Mouse (Mus musculus): Measurements from ENCODE around the gene 4933416C03Rik.

Gene 4933416C03Rik

GRCm38 (mm10) chr10:116113867-116114474, at the start of gene 4933416C03Rik:
TSS of gene 4933416C03Rik (minus strand) at chr10:116113917.
- no peak for DNase-seq (ENCODE audit: low spot score in 2 of 2)

DNA sequence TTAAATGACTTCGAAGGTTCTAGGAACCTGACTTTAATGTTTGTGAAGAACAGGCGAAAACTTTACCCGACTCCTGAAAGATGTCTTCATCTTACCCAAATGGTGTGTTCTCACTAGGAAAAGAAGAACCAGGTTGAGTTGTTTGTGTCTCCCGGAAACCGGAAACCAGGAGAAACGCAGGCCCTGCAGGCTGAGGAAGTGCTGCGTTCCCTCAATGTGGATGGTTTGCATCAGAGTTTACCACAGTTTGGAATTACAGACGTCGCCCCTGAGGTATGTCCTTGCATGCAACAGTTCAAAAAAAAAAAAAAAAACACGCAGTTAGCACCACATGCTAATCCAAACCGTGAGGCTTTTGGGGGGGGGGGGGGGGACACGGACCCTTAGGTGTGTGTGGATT, 48.6 kb upstream of the 4933416C03Rik start:
- DNase-seq (ENCODE audit: low spot score in 2 of 2): no peak

- no peak for DNase-seq (ENCODE audit: low spot score in 2 of 2)
These were observed 43.0 kb upstream of the 4933416C03Rik start for GRCm38 (mm10) chr10:116156699-116157098.

DNA sequence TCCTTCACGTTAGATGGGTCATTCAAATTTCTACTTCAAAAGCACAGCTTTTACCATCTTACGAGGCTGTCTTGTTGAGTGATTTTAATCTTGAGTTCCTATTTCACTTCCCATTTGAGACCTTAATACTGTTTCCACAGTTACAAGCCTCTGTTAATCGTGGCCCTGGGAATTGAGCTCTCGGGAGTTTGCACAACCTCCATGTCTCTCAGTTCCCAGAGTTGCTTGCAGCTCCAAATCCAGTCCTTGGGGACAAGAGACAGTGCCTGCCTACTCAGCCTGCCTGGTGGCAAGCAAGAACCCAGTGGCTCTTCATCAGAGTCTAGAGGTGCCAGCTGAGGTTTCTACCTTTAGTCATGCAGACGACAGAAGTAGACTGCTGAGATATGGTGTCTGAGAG, 41.0 kb upstream of the 4933416C03Rik start:
- no peak for DNase-seq (ENCODE audit: low spot score in 2 of 2)

GRCm38 (mm10) chr10:116146091-116146490, 32.4 kb upstream of the 4933416C03Rik start:
- DNase-seq (ENCODE audit: low spot score in 2 of 2): no peak

GRCm38 (mm10) chr10:116143684-116144083, 30.0 kb upstream of the 4933416C03Rik start:
- DNase-seq (ENCODE audit: low spot score in 2 of 2): no peak

DNA sequence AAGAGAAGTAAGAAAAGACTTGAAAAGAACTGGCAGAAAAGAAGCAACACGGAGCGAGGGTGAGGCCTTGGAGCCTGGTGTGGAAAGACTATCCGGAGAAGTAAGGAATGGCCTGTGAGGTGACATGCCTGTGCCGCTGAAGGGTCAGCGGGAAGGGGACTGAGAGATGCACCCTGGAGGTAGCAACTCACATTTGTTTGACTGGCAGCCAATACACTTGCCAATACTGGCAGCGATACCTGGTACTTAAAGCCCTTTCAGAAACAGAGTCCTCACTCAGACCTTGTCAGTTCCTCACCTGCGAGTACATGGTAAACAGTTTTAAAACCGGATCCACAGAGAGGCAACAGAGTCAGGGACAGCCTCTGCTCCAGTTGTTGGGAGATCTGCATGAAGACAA, 26.5 kb upstream of the 4933416C03Rik start:
- DNase-seq (ENCODE audit: low spot score in 2 of 2): no peak

DNA sequence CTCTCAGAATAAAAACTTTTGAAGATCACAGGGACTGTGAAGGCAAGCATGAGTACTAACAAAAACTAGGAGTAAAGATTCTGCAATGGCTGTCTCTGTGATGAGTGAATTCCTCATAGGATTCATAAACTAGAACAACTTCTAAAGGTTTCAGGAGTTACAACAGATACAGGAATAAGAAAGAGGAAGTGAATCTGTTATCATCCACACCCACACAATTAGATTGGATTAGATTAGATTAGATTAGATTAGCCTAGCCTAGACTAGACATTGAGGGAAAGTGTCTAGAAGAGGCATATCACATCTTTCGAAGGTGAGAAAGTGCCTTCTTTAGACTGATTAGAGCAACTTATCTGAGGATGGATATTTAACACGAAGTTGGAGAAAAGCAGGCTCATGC, 21.5 kb upstream of the 4933416C03Rik start:
- DNase-seq (ENCODE audit: low spot score in 2 of 2): no peak

DNA sequence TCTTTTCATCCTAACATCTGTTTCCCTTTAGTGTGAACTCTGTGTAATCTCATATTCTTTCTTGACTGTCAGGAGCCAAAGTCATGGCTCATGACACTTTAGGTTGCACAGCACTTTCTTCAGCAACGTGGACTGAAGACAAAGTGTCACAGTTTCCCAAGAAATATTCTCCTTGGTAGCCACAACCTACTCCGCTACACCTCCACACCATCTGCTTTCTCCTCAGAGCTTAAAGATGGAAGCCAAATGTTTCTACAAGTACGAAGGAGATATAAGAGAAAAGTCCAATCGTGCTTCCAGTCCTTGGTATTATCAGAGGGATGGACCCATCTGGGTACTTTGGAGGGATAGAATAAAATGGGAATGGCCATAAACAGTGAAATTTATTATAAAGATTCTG, 18.5 kb upstream of the 4933416C03Rik start:
- DNase-seq (ENCODE audit: low spot score in 2 of 2): no peak

- DNase-seq (ENCODE audit: low spot score in 2 of 2): no peak
These were observed 17.5 kb upstream of the 4933416C03Rik start for GRCm38 (mm10) chr10:116131223-116131622.

DNA sequence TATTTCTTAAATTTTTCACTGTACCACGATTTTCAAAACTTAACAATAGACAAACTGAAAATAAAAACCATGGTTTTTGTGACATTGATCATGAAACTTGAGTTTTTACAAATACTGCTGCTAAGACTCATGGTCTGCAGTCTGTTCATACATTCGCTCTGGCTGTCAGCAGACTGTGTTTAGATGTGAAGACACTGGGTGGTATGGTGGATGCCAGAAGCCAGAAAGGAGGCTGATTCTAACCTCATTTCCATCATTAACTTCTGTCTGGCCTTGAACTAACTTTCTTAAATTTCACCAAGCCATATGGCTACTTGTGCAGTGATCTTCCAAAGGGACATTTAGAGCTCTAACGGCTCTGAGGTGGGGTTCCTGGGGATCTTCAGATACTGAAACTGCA, 16.7 kb upstream of the 4933416C03Rik start:
- DNase-seq (ENCODE audit: low spot score in 2 of 2): no peak

- DNase-seq (ENCODE audit: low spot score in 2 of 2): no peak
These were observed 11.6 kb upstream of the 4933416C03Rik start for GRCm38 (mm10) chr10:116125364-116125763.

- DNase-seq (ENCODE audit: low spot score in 2 of 2): no peak
These were observed 10.1 kb upstream of the 4933416C03Rik start for GRCm38 (mm10) chr10:116123808-116124207.

GRCm38 (mm10) chr10:116121463-116121862, 7.7 kb upstream of the 4933416C03Rik start:
- no peak for DNase-seq (ENCODE audit: low spot score in 2 of 2)

DNA sequence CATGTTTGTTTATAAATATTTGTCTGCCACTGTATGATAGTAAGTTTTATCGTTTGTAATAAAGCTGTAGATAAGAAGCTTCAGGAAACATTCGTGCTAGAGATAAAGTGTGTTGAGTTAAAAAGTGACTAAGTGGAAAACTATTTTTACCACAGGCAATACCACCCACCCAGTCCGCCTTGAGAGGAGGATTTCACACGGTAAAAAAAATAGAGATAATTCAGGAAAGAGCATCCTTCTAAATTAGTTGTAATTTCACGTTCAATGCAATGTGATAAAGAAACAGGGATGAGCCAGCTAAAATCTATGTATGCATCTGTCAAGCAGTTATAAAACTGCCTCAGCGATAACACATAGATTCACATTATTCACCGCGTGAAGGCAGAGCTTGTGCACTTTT, 3.3 kb upstream of the 4933416C03Rik start:
- no peak for DNase-seq (ENCODE audit: low spot score in 2 of 2)

GRCm38 (mm10) chr10:116115881-116116677, 2.4 kb upstream of the 4933416C03Rik start:
- no peak for DNase-seq (ENCODE audit: low spot score in 2 of 2)

DNA sequence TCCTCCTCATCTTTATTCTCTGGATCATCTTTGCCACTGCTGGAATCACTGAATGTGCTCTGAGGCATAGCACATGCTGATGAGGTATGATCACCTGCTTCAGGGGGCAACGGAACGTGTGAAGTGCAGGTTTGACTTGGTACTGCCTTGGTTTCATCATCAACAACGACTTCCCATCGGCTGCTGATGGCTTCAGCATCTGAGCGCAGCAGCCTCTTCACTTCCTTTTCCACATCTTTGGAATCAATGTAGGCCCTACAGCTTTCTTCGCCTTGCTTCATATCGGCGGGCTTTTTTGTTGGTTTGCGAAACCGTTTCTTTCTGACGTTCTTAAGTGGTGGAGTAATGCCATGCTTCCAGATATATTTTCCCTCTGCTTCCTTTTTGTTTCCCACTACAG, 849 bp downstream of the 4933416C03Rik start:
- no peak for DNase-seq (ENCODE audit: low spot score in 2 of 2)

GRCm38 (mm10) chr10:116108730-116109129, 5.0 kb downstream of the 4933416C03Rik start:
- DNase-seq (ENCODE audit: low spot score in 2 of 2): no peak

DNA sequence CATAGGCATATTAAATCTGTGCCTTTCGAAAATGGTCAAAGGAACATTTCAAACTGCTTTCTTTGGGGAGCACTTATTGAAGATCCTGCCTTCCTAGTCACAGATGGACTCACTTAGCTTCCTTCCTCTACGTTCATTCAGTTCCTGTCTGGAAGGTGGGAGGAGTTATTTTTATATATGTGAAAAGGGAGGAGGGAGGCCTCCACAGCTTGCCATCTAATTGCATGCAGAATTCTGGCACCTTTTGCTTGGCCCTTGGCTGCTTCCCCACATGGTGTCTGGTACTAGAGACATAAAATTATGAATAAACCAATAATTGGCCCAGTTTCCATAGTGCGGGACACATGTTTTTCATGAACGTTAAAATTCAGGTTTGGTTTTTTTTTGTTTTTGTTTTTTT, 5.5 kb downstream of the 4933416C03Rik start:
- peak in 1 of 2 experiments; percentile 23 for DNase-seq (ENCODE audit: low spot score in 2 of 2)

GRCm38 (mm10) chr10:116098470-116098869, 15.2 kb downstream of the 4933416C03Rik start:
- no peak for DNase-seq (ENCODE audit: low spot score in 2 of 2)

- no peak for DNase-seq (ENCODE audit: low spot score in 2 of 2)
These were observed 17.3 kb downstream of the 4933416C03Rik start for GRCm38 (mm10) chr10:116096466-116096865.

- DNase-seq (ENCODE audit: low spot score in 2 of 2): no peak
These were observed 29.8 kb downstream of the 4933416C03Rik start for GRCm38 (mm10) chr10:116083965-116084364.

GRCm38 (mm10) chr10:116080841-116081240, 32.9 kb downstream of the 4933416C03Rik start:
- no peak for DNase-seq (ENCODE audit: low spot score in 2 of 2)

Measured in cerebellum, postnatal 4 days (tissue).